Mouse (Mus musculus) lung, postnatal 0 days (tissue): Measurements from ENCODE around the gene Nedd9. TPM values are rescaled to one million over a fixed set of nuclear protein-coding genes. Genes with fewer than 3 reads are reported as not detected.

Experiments
- polyA plus RNA-seq: library from polyadenylated mRNA; unstranded; fragments of >200 nt; fragmentation: Nextera tagmentation; extraction: Ambion mirVana; gene quantifications from 2 replicates; pipeline ENCODE4 v1.2.1, GENCODE M21; 2015

Nedd9 gene
- polyA plus RNA-seq, 1 experiment from 2014 or later, result 79.1 TPM

Other genes with a start within 250 kb of the Nedd9 start
- 8.2 and 9.0 TPM in 2 replicates for gene Smim13, start 237.5 kb downstream of the Nedd9 start, polyA plus RNA-seq
- not detected in 2 replicates for gene Gm17364, start 213.4 kb downstream of the Nedd9 start, polyA plus RNA-seq
- gene Tmem170b, start 118.5 kb upstream of the Nedd9 start, polyA plus RNA-seq, result 11.6 and 12.1 TPM in 2 replicates